Mouse (Mus musculus) liver, postnatal 0 days (tissue): ENCODE data around the gene Dpp9.

Experiments used
- CTCF ChIP-seq: sonication (generic); IDR thresholded peaks from 2 replicates; pipeline ENCODE4 v1.5.1; 2016; ENCODE audit warnings: antibody characterized with exemption, low read depth
- EP300 ChIP-seq: IDR thresholded peaks from 2 replicates; pipeline ENCODE4 v1.6.1; 2016; ENCODE audit warnings: antibody characterized with exemption, low read depth, mild to moderate bottlenecking

GRCm38 (mm10) chr17:56191266-56191665, 27.4 kb downstream of the Dpp9 start:
- TF ChIP-seq CTCF (no peak), EP300 (no peak)
